ENCODE assay signal across 13 mouse cellular contexts in the genomic region with DNA sequence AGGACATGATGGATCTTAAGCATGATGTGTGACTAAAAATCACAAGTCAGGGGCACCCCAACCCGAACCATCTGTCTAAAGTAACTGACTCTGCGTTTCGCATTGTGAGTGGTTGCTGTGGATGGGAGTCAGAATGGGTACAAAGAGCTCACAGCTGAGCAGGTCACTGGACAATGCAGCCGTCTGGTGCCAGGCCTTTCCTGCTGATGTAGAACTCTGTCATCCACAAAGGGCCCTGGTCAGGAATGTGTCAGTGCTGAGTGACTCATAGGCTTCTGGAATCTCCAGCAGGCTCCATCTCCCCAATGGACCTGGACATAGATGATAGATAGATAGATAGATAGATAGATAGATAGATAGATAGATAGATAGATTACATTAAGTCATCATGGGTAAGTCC.
"Had no signal": no experiment of that assay in that cellular context is flagged by ENCODE, and none has a peak within 500 bp of the region (broad histone marks: within the 10 kb centered on the region; RNA-seq: fewer than 3 reads in every experiment).

No protein-coding gene starts in this region.

- DNase-seq: kidney, adult 9 months; kidney, postnatal 14 days; kidney, postnatal 4 days; layer of hippocampus, postnatal 36 days; left cerebral cortex, postnatal 4 days; liver, postnatal 0 days; lung, embryonic 14.5 days; thymus, adult 18-20 months; thymus, postnatal 36 days had no signal

- ATAC-seq: liver, postnatal 0 days; lung, postnatal 0 days; midbrain, embryonic 16.5 days had no signal

- H3K27me3 ChIP-seq: limb, embryonic 12.5 days; limb, embryonic 15.5 days had no signal
